Mouse (Mus musculus): ENCODE measurements around the gene Dnajc21. TPM values are rescaled to one million over a fixed set of nuclear protein-coding genes. Genes with fewer than 3 reads are reported as not detected.

Gene Dnajc21
- polyA plus RNA-seq, 1 experiment = 1.8 TPM

- TF ChIP-seq POLR2A (IDR thresholded peaks at IDR 0.05; ENCODE audit: control insufficient read depth, extremely low read depth, insufficient read depth, low read length, poor library complexity) (no peak), CTCF (IDR thresholded peaks at IDR 0.05; ENCODE audit: borderline replicate concordance, control insufficient read depth, extremely low read depth, insufficient read depth, low read length, poor library complexity) (no peak)
- H3K27me3 ChIP-seq (ENCODE audit: control insufficient read depth, insufficient read depth, low read length) = no peaks in the 10 kb centered on the region
- WGBS = 98% methylated on average over 11 of the region's 11 CpGs
Measured at GRCm38 (mm10) chr15:10495944-10496343, 25.6 kb upstream of the Dnajc21 start.

GRCm38 (mm10) chr15:10490101-10490500, 19.8 kb upstream of the Dnajc21 start:
- WGBS = 98% methylated on average over 5 of the region's 5 CpGs
- Histone ChIP-seq H3K4me3 (ENCODE audit: control insufficient read depth, insufficient read depth, low read length) (no peak overlapping the region), H3K36me3 (ENCODE audit: control insufficient read depth, insufficient read depth, low read length) (peaks cover 5% of the 10 kb centered on the region; the same call in 1 of the 2 replicates), H3K27ac (ENCODE audit: control insufficient read depth, insufficient read depth, low read length) (no peak overlapping the region), H3K27me3 (ENCODE audit: control insufficient read depth, insufficient read depth, low read length) (no peaks in the 10 kb centered on the region), H3K4me1 (replicated peaks; ENCODE audit: control insufficient read depth, insufficient read depth, low read length) (no peaks in the 10 kb centered on the region)
- DNase-seq = no peak
- TF ChIP-seq POLR2A (IDR thresholded peaks at IDR 0.05; ENCODE audit: control insufficient read depth, extremely low read depth, insufficient read depth, low read length, poor library complexity) = no peak

More at GRCm38 (mm10) chr15:10495944-10496343, 25.6 kb upstream of the Dnajc21 start:
- Histone ChIP-seq H3K4me3 (ENCODE audit: control insufficient read depth, insufficient read depth, low read length) (no peak overlapping the region), H3K27ac (ENCODE audit: control insufficient read depth, insufficient read depth, low read length) (no peak overlapping the region), H3K4me1 (replicated peaks; ENCODE audit: control insufficient read depth, insufficient read depth, low read length) (no peaks in the 10 kb centered on the region), H3K36me3 (ENCODE audit: control insufficient read depth, insufficient read depth, low read length) (peaks cover 5% of the 10 kb centered on the region; the same call in 1 of the 2 replicates)
- no peak for DNase-seq

GRCm38 (mm10) chr15:10487246-10487645, 16.9 kb upstream of the Dnajc21 start:
- Histone ChIP-seq H3K27ac (ENCODE audit: control insufficient read depth, insufficient read depth, low read length) (no peak overlapping the region), H3K27me3 (ENCODE audit: control insufficient read depth, insufficient read depth, low read length) (no peaks in the 10 kb centered on the region), H3K4me1 (replicated peaks; ENCODE audit: control insufficient read depth, insufficient read depth, low read length) (no peaks in the 10 kb centered on the region), H3K4me3 (ENCODE audit: control insufficient read depth, insufficient read depth, low read length) (no peak overlapping the region), H3K36me3 (ENCODE audit: control insufficient read depth, insufficient read depth, low read length) (peaks cover 3% of the 10 kb centered on the region; the same call in 1 of the 2 replicates)
- WGBS = 65% methylated on average over 2 of the region's 2 CpGs
- no peak for TF ChIP-seq CTCF (IDR thresholded peaks at IDR 0.05; ENCODE audit: borderline replicate concordance, control insufficient read depth, extremely low read depth, insufficient read depth, low read length, poor library complexity)
- no peak for TF ChIP-seq POLR2A (IDR thresholded peaks at IDR 0.05; ENCODE audit: control insufficient read depth, extremely low read depth, insufficient read depth, low read length, poor library complexity)
- DNase-seq = no peak

DNA sequence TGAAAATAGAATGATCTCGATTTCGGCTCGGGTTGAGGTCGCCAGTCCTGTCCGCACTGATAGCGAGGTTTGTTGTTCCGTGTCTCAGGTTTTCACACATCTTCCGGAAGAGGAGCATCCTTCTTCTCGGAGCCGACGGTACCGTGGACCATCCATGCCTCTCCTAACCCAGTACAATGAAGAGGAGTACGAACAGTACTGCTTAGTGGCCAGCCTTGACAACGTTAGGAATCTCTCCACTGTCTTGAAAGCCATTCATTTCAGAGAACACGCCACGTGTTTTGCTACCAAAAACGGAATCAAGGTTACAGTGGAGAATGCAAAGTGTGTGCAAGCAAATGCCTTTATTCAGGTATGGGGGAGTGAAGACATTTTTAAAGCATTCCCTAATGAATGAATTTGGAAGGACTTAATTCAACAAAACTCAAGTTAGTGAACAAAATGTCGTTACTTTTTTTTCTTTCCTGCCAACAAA, 16.1 kb upstream of the Dnajc21 start:
- 1% methylated on average over 18 of the region's 18 CpGs for WGBS
- Histone ChIP-seq H3K4me1 (replicated peaks; ENCODE audit: control insufficient read depth, insufficient read depth, low read length) (no peaks in the 10 kb centered on the region), H3K27me3 (ENCODE audit: control insufficient read depth, insufficient read depth, low read length) (no peaks in the 10 kb centered on the region), H3K36me3 (ENCODE audit: control insufficient read depth, insufficient read depth, low read length) (peaks cover 6% of the 10 kb centered on the region; the same call in 1 of the 2 replicates), H3K4me3 (ENCODE audit: control insufficient read depth, insufficient read depth, low read length) (peak overlapping the region; percentile 76), H3K27ac (ENCODE audit: control insufficient read depth, insufficient read depth, low read length) (peak overlapping the region; percentile 13; the same call in 1 of the 2 replicates)
- TF ChIP-seq POLR2A (IDR thresholded peaks at IDR 0.05; ENCODE audit: control insufficient read depth, extremely low read depth, insufficient read depth, low read length, poor library complexity) = no peak
- no peak for DNase-seq

DNA sequence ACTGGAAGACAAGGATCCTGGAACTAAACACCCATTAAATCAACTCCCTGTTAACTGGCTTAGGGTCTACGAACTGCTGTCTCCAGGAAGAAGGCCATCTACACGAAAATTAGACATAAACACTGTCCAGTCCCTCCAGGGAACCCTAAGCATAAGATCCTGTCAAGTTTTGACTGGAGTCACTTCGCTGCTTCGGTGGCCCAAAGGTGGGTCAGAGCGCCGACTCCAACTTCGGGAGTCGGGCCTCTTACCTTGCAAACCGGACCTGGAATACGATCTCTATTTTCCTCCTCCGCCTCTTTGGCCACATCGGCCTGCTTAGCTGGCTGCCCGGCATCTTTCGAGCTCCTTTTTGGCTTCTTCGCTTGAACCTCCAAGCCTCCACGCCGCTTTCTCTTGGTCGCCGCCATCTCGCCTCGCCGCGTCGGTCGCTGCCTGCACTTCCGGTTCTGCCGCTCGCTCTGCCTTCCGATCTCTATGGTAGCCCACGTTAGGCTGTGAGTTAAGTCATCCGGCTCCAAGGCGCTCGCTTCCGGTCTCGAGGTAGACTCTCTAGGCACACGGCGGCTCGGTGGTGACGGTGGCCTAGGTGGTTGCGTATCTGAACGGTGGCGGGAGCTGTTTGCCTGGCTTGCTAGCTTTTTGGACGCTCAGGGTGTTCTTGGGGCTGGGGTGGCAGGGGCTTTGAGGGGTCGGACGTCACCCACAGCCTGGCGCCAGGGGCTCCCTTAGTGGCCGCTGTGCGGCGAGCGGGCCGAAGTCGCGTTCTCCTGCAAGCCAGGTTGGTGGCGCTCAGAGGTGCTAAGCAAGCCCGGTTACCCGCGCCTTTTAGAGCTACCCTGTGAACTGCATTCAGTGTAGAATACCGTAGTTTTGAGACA, 15.4 kb upstream of the Dnajc21 start, which contains the start of the genes Brix1 and Rad1:
Gene Brix1 (minus strand): TSS at position 464 of the 881 bp plus-strand sequence.
Gene Rad1 (plus strand): TSS at position 535 of the 881 bp plus-strand sequence.
- Histone ChIP-seq H3K27ac (ENCODE audit: control insufficient read depth, insufficient read depth, low read length) (peak within 1 kb of the TSS; percentile 13; the same call in 1 of the 2 replicates), H3K4me3 (ENCODE audit: control insufficient read depth, insufficient read depth, low read length) (peak within 1 kb of the TSS; percentile 96), H3K4me1 (replicated peaks; ENCODE audit: control insufficient read depth, insufficient read depth, low read length) (no peaks in the 10 kb centered on the region), H3K36me3 (ENCODE audit: control insufficient read depth, insufficient read depth, low read length) (peaks cover 10% of the 10 kb centered on the region; the same call in 1 of the 2 replicates), H3K27me3 (ENCODE audit: control insufficient read depth, insufficient read depth, low read length) (no peaks in the 10 kb centered on the region)
- TF ChIP-seq CTCF (IDR thresholded peaks at IDR 0.05; ENCODE audit: borderline replicate concordance, control insufficient read depth, extremely low read depth, insufficient read depth, low read length, poor library complexity) (0 out of 2 replicates have a peak, but pooled peaks have one; percentile 41), POLR2A (IDR thresholded peaks at IDR 0.05; ENCODE audit: control insufficient read depth, extremely low read depth, insufficient read depth, low read length, poor library complexity) (peak; percentile 80)
- under 1% methylated on average over 58 of the region's 58 CpGs for WGBS
- peak; percentile 93 for DNase-seq

GRCm38 (mm10) chr15:10470941-10471340, 625 bp upstream of the Dnajc21 start:
- Histone ChIP-seq H3K4me1 (replicated peaks; ENCODE audit: control insufficient read depth, insufficient read depth, low read length) (0 out of 2 replicates have a peak, but pooled peaks cover 8% of the 10 kb centered on the region), H3K27ac (ENCODE audit: control insufficient read depth, insufficient read depth, low read length) (no peak overlapping the region), H3K36me3 (ENCODE audit: control insufficient read depth, insufficient read depth, low read length) (peaks cover 8% of the 10 kb centered on the region), H3K27me3 (ENCODE audit: control insufficient read depth, insufficient read depth, low read length) (no peaks in the 10 kb centered on the region), H3K4me3 (ENCODE audit: control insufficient read depth, insufficient read depth, low read length) (no peak overlapping the region)
- WGBS = 50% methylated on average over 3 of the region's 3 CpGs
- no peak for DNase-seq
- TF ChIP-seq CTCF (IDR thresholded peaks at IDR 0.05; ENCODE audit: borderline replicate concordance, control insufficient read depth, extremely low read depth, insufficient read depth, low read length, poor library complexity) (no peak), POLR2A (IDR thresholded peaks at IDR 0.05; ENCODE audit: control insufficient read depth, extremely low read depth, insufficient read depth, low read length, poor library complexity) (no peak)
